Mouse (Mus musculus): Measurements from ENCODE around the gene Oard1.

DNA sequence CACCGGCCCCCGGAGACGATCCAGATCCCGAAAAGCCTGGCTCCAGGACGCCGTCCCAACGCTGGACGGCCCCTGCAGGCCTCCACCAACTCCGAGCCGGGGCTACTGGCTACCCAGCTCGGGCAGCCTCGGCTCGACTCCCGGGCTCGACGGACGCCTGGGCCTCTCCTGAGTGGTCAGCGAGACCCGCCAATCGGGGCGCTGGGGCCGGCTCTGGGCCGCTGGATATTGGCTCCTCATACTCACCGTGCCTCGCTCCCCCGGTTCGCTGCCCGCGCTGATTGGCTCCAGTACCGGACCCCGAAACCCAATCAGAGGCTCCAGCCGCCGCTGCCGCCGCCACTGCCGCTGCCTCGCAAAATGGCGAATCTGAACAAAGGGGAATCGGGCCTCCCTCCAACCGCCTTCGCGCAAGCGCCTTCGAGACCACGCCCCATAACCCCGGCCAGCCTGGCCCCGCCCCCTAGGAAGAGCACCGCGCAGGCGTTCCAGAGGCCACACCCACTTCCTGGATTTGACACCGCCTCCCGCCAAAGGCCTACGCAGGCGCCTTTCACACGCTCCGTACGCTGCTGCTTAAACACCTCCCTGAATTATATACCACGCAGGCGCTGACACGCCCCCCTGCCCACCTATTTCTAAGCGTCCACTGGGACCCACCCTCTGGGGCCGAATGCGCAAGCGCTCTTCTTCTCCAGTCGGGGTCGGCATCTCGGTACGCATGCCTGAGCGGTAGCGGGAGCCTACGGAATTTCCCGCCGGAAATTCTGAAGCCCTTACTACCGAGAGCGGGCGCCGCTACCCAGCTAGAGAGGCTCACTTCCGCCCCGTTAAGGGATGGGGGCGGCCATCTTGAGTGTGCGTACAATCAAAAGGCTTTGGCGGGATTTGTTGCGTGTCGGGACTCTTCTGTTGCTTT, at the start of gene Oard1, which contains the start of gene Nfya:
- TF ChIP-seq CTCF (IDR thresholded peaks at IDR 0.05; ENCODE audit: low read depth, low read length) (no peak), POLR2A (IDR thresholded peaks at IDR 0.05; ENCODE audit: borderline replicate concordance, low read depth, low read length) (no peak)

Measured in bone marrow macrophage, adult 2 months (primary cell).